Mouse (Mus musculus): ENCODE data around the gene Slit1. TPM values are rescaled to one million over a fixed set of nuclear protein-coding genes. Genes with fewer than 3 reads are reported as not detected.
A peak's percentile ranks its signal among the peaks of the same experiment; 100 is the strongest.

The Slit1 gene
- polyA plus RNA-seq, 1 experiment from 2014 or later = 0.12 TPM

DNA sequence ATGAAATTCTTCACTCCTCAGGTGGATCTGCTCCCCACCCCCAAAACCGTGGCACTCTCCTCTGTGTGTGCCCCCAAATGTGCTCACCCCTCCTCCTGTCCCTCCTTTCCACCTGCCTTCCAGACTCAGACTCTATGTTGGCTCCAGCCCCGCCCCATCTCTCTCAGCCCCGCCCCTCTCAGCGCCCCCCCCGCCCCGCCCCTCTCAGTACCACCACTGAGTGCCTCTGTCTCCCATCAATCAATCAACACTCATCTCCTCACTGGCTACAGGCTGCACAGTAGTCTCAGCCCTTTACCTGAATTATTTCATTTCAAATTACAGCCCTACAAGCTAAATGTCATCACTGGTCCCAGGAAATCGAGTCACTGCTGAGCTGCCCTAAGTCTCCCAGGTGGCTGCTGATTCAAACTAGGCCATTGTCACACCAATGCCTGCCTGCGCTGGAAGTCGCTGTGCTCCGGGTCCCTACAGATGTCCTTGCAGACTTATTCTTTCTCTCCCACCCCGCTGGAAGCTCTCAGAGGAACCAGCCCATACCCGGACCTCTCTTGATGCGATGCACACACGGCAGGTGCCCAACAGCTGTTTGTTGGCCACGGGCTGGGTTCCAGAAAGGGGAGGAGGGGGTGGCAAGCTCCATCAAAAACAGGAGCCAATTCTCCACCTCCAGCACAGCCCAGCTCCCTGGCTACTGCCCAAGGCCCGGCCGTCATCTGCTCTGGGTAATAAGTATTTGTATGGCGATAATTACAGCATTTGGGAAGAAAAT, 5.6 kb downstream of the Slit1 start:
- no peaks in the 10 kb centered on the region; the same call in 1 of the 2 replicates for H3K4me1 ChIP-seq (ENCODE audit: insufficient read depth)
- ATAC-seq (no peak), DNase-seq (no peak)
- H3K27me3 ChIP-seq (ENCODE audit: insufficient read depth, low read length) = peaks cover 32% of the 10 kb centered on the region
- H3K9ac ChIP-seq (replicated peaks) = no peak overlapping the region
- no peaks in the 10 kb centered on the region for H3K9me3 ChIP-seq (ENCODE audit: low read length)
- 8% methylated on average over 18 of the region's 18 CpGs for WGBS (ENCODE audit: insufficient replicate concordance)
- H3K36me3 ChIP-seq (replicated peaks; ENCODE audit: insufficient read depth, low read length) = no peaks in the 10 kb centered on the region
- H3K4me2 ChIP-seq (ENCODE audit: low read depth, low read length) = peak overlapping the region; percentile 38; the same call in 1 of the 2 replicates
- TF ChIP-seq CTCF (IDR thresholded peaks at IDR 0.05; ENCODE audit: low read depth) (no peak), EP300 (IDR thresholded peaks at IDR 0.05; ENCODE audit: low read depth) (no peak)
- H3K4me3 ChIP-seq (ENCODE audit: low read depth, low read length) = no peak overlapping the region
- H3K27ac ChIP-seq (ENCODE audit: low read depth) = no peak overlapping the region

DNA sequence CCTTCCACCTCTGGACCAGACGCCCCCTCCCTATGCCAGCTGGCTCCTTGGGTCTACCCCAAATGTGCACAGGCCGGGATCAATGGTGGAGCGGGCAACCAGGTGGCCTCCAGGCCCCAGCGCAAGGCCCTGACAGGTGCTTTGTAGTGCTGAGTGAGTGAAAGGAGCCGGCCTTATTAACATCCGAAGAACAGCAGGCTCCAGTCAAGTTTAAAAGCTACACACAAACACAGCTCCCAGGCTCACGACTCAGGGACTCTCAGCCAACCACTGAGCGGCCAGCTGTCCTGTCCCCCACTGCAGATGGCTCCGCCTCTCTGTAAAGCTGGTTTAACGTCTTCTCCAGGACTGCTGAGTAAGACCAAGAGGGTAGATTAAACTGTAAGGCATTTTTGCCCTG, 8.8 kb downstream of the Slit1 start:
- H3K9ac ChIP-seq (replicated peaks) = no peak overlapping the region
- 29% methylated on average over 10 of the region's 10 CpGs for WGBS (ENCODE audit: insufficient replicate concordance)
- no peak for ATAC-seq

DNA sequence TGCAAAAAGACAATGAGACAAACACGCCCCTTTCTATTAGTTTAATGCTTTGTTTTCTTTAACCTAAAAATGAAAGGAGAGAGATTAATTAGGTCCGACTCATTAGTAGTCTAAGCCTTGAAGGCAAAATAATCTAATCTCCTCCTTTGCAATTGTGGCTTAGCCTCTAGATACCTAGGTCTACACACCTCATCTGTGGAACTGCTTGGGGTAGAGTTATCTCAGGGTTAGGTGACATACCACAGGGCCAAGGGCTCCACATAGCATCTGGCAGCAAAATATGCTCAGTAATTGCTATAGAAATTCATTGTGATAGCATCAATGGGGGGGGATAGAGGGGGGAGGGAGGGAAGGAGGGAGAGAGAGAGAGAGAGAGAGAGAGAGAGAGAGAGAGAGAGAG, 18.0 kb downstream of the Slit1 start:
- Histone ChIP-seq H3K9ac (replicated peaks) (no peak overlapping the region), H3K27ac (ENCODE audit: low read depth) (no peak overlapping the region), H3K4me3 (ENCODE audit: low read depth, low read length) (no peak overlapping the region), H3K27me3 (ENCODE audit: insufficient read depth, low read length) (no peaks in the 10 kb centered on the region), H3K4me2 (ENCODE audit: low read depth, low read length) (no peak overlapping the region), H3K36me3 (replicated peaks; ENCODE audit: insufficient read depth, low read length) (no peaks in the 10 kb centered on the region), H3K9me3 (ENCODE audit: low read length) (no peaks in the 10 kb centered on the region), H3K4me1 (ENCODE audit: insufficient read depth) (no peaks in the 10 kb centered on the region)
- 60% methylated on average over 2 of the region's 2 CpGs for WGBS (ENCODE audit: insufficient replicate concordance)
- no peak for TF ChIP-seq EP300 (IDR thresholded peaks at IDR 0.05; ENCODE audit: low read depth)
- TF ChIP-seq CTCF (IDR thresholded peaks at IDR 0.05; ENCODE audit: low read depth) = no peak
- no peak for ATAC-seq
- DNase-seq = no peak

More for the DNA sequence above, 8.8 kb downstream of the Slit1 start:
- Histone ChIP-seq H3K27ac (ENCODE audit: low read depth) (no peak overlapping the region), H3K27me3 (ENCODE audit: insufficient read depth, low read length) (peaks cover 18% of the 10 kb centered on the region), H3K4me1 (ENCODE audit: insufficient read depth) (no peaks in the 10 kb centered on the region; the same call in 1 of the 2 replicates), H3K9me3 (ENCODE audit: low read length) (peaks cover 5% of the 10 kb centered on the region), H3K36me3 (replicated peaks; ENCODE audit: insufficient read depth, low read length) (no peaks in the 10 kb centered on the region), H3K4me2 (ENCODE audit: low read depth, low read length) (no peak overlapping the region), H3K4me3 (ENCODE audit: low read depth, low read length) (no peak overlapping the region)
- DNase-seq = no peak
- TF ChIP-seq EP300 (IDR thresholded peaks at IDR 0.05; ENCODE audit: low read depth) = no peak
- no peak for TF ChIP-seq CTCF (IDR thresholded peaks at IDR 0.05; ENCODE audit: low read depth)

DNA sequence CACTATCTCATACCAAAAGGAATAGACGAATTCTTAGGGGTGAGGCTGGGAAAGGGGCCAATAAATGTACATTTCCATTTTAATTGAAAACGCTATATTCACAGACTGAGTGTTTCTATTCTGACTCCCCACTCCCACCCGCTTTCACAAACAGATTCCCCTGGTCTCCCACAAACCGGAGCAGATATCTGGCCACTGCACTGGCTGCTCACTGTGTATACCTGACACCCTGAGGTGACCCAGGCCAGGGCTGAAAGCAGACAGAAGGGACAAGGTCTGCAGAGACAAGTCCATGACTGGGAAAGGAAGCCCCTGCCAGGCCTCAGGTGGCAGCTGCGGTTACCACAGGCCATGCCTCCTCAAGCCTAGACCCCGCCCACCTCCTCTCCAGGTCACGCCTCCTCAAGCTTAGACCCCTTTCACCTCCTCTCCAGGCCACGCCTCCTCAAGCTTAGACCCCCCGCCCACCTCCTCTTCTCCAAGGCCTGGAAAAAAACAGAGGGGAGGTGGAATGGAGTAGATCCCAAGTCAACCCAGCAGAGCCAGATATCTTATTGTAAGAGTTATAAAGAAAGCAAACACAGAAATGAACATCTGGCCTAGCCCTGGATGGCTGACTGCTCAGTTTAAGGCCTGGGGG, 18.5 kb downstream of the Slit1 start:
- Histone ChIP-seq H3K27me3 (ENCODE audit: insufficient read depth, low read length) (no peaks in the 10 kb centered on the region), H3K9ac (replicated peaks) (no peak overlapping the region), H3K36me3 (replicated peaks; ENCODE audit: insufficient read depth, low read length) (no peaks in the 10 kb centered on the region), H3K4me2 (ENCODE audit: low read depth, low read length) (no peak overlapping the region), H3K4me3 (ENCODE audit: low read depth, low read length) (no peak overlapping the region), H3K9me3 (ENCODE audit: low read length) (no peaks in the 10 kb centered on the region), H3K4me1 (ENCODE audit: insufficient read depth) (no peaks in the 10 kb centered on the region), H3K27ac (ENCODE audit: low read depth) (no peak overlapping the region)
- TF ChIP-seq CTCF (IDR thresholded peaks at IDR 0.05; ENCODE audit: low read depth) = no peak
- TF ChIP-seq EP300 (IDR thresholded peaks at IDR 0.05; ENCODE audit: low read depth) = no peak
- ATAC-seq (no peak), DNase-seq (peak; percentile 36)
- WGBS (ENCODE audit: insufficient replicate concordance) = 40% methylated on average over 9 of the region's 9 CpGs

DNA sequence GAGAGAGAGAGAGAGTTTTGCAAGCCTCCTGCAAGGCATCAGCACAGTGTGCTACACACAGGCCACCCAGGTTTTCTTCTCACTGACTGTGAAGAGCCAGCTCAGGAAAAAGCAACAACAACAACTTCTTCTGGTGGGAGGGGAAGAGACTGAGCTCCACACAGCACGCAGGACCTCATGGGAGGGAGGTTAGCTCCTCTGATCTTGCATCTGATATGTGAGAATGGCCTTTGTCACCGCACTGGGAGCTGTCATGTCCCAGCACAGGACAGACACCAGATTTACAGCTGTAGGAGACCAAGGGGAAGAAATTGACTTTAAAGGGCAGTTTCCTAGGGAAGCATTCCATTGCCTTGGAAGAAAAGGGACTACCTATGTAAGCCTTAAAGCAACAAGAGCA, 20.1 kb downstream of the Slit1 start:
- H3K27ac ChIP-seq (ENCODE audit: low read depth) = no peak overlapping the region
- DNase-seq (no peak), ATAC-seq (no peak)
- WGBS (ENCODE audit: insufficient replicate concordance) = 40% methylated on average over 2 of the region's 2 CpGs
- no peaks in the 10 kb centered on the region for H3K27me3 ChIP-seq (ENCODE audit: insufficient read depth, low read length)
- no peak overlapping the region for H3K4me2 ChIP-seq (ENCODE audit: low read depth, low read length)
- TF ChIP-seq CTCF (IDR thresholded peaks at IDR 0.05; ENCODE audit: low read depth) (no peak), EP300 (IDR thresholded peaks at IDR 0.05; ENCODE audit: low read depth) (no peak)
- no peak overlapping the region for H3K9ac ChIP-seq (replicated peaks)
- no peaks in the 10 kb centered on the region for H3K9me3 ChIP-seq (ENCODE audit: low read length)
- no peaks in the 10 kb centered on the region for H3K4me1 ChIP-seq (ENCODE audit: insufficient read depth)
- no peaks in the 10 kb centered on the region for H3K36me3 ChIP-seq (replicated peaks; ENCODE audit: insufficient read depth, low read length)
- H3K4me3 ChIP-seq (ENCODE audit: low read depth, low read length) = no peak overlapping the region

- Histone ChIP-seq H3K36me3 (replicated peaks; ENCODE audit: insufficient read depth, low read length) (no peaks in the 10 kb centered on the region), H3K27me3 (ENCODE audit: insufficient read depth, low read length) (no peaks in the 10 kb centered on the region), H3K27ac (ENCODE audit: low read depth) (no peak overlapping the region), H3K4me1 (ENCODE audit: insufficient read depth) (no peaks in the 10 kb centered on the region), H3K4me2 (ENCODE audit: low read depth, low read length) (no peak overlapping the region), H3K4me3 (ENCODE audit: low read depth, low read length) (no peak overlapping the region), H3K9me3 (ENCODE audit: low read length) (no peaks in the 10 kb centered on the region), H3K9ac (replicated peaks) (no peak overlapping the region)
- TF ChIP-seq EP300 (IDR thresholded peaks at IDR 0.05; ENCODE audit: low read depth) (no peak), CTCF (IDR thresholded peaks at IDR 0.05; ENCODE audit: low read depth) (no peak)
- no peak for ATAC-seq
- WGBS (ENCODE audit: insufficient replicate concordance) = 66% methylated on average over 8 of the region's 8 CpGs
- no peak for DNase-seq
Measured at GRCm38 (mm10) chr19:41719436-41719835, 24.0 kb downstream of the Slit1 start.
